Mouse (Mus musculus) embryo, embryonic 9.5 days (tissue): ENCODE results near the gene Trim71.
A peak's percentile ranks its signal among the peaks of the same experiment; 100 is the strongest.

Experiments used
- DNase-seq: peaks from one replicate; pipeline ENCODE4 v3.0.0-alpha.2; 2017; ENCODE audit errors: extremely low spot score

The Trim71 gene

DNA sequence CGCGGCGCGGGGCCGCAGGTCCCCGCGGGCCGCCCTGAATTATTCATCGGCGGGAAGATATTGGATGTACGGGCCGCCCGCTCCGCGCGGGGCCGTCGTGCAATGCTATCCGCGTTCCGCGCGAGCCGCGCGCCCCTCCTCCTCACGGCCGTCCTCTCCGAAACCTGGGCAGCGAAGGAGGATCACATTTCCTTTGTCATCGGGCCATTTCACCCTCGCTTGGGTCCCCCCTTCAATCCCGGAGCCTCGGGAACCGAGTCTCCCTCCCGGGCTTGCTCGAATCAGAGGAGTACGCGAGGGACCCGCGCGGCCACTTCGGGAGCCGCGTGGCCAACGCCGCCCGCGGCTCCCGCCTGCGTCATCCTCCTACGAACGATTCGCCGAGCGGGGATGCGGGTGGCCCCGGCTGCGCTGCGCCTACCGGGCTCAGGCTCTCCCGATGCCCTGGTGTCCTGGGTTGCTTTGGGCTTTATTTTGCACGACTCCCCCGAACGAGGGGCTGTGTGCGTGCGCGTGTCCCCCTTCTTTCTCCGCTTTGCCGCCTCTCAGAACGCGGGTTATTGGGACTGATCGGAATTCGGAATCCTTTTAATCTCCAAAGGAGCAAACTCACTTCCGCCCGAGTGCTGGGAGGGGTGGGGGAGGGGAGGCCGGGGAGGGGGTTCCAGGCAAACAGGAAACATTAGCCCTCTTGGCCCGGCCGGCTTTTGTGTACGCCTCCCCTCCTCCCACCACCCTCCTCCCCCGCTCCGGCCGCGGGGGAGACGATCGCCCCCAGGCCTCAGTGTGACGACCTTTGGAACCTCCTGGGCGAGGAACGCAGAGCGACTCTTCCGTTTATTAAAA, at the start of gene Trim71:
TSS of gene Trim71 (minus strand) at position 609 of the 846 bp plus-strand sequence.
- DNase-seq = peak; percentile 94

DNA sequence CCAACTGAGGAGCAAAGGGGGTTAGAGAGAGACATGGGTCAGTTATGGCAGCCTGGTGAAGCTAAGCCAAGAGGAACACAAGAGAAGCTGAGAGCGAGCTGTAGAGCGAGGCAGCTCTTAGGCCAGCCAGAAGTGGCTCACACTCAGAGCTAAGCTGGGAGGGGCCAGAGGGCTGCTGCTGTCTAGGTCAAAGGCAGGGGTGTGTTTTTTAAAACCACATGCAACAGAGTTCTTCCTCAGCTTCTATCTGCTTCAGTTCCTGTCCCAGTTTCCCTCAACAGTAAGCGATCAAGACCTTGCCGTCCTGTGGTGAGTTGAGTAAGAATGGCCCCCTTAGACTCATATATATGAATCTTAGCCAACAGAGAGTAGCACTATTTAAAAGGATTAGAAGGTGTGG, 48.9 kb upstream of the Trim71 start:
- no peak for DNase-seq

GRCm38 (mm10) chr9:114612566-114612965, 48.4 kb upstream of the Trim71 start:
- no peak for DNase-seq

DNA sequence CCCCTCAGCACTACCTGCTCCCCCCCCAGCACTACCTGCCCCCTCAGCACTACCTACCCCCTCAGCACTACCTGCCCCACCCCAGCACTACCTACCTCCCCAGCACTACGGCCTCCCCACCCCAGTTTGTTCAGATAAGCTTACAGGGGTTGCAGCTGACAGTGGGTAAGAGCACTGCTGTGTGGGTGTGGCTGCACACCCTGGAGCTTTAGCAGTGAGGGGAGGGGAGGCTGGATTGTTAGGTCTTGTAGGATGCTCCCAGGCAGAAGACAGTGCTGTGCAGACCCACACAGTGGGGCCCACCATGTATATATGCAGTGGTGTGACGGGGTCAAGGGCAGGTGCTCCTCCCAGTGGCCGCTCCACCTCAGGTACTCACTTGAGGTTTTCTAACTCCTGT, 46.1 kb upstream of the Trim71 start:
- no peak for DNase-seq

DNA sequence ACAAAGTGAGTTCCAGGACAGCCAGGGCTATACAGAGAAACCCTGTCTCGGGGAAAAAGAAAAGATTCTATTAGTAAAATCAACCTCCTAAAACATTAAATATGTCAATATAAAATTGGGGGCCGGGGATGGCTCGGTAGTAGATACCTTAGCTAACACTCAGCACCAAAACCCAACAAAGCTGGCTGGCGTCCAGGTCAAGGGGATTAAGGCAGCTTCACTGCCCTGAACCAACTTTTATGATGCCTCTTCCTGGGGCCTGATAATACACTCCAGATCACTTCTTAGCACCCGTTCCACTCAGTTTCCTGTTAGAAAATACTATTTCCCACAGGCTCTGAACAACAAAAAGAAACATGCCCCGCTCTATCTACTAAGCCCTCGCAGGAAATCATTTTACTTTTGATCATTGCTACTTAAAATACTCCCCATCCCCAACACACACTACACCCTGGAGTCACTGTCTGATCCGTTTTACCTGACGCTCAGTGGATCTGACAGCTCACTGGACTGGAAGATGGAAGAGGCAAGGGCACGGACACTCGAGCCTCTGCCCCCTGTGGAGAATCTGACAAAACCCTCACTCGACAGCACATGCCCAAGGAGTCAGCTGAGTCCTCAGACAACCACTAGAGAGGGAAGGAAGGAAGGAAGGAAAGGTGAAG, 39.8 kb upstream of the Trim71 start:
- no peak for DNase-seq

GRCm38 (mm10) chr9:114601096-114601495, 36.9 kb upstream of the Trim71 start:
- no peak for DNase-seq

GRCm38 (mm10) chr9:114585017-114585345, 20.8 kb upstream of the Trim71 start:
- no peak for DNase-seq

GRCm38 (mm10) chr9:114584183-114585016, 20.2 kb upstream of the Trim71 start:
- DNase-seq = peak; percentile 82

DNA sequence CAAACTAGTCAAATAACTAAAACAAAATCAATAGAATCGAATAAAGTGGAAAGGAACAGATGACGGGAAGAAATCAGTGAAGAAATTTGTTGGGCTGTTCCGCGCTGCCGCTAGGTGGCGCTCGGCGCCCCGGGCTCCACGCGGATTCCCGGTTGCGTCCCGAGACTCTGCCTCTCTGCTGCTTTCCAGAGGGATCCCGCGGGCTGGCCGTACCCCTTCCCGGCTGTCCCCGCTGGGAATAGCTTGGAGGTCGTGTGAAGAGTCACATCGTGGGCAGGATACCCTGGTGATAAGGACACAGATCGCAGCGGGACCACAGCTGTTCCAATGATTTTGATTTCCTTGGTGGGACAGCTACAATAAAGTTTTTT, 19.6 kb upstream of the Trim71 start:
- DNase-seq = no peak

DNA sequence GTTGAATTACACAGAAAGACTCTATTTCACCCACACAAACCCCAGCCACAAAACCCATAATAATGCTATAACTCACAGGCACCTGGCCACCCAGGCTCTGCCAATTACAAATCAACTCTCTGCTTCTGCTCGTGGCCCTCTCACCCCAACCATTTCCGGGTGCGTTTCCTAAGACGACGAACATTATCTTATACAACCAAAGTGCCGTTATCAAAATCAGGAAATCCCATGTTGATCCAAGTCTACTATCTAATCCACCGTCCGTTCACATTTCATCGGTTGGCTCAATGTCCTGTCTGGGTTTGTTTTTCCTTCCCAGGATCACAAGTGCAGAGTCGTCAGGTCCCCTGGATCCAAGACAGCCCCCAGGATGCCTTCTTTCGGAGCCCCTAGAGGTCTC, 14.5 kb upstream of the Trim71 start:
- DNase-seq = no peak

DNA sequence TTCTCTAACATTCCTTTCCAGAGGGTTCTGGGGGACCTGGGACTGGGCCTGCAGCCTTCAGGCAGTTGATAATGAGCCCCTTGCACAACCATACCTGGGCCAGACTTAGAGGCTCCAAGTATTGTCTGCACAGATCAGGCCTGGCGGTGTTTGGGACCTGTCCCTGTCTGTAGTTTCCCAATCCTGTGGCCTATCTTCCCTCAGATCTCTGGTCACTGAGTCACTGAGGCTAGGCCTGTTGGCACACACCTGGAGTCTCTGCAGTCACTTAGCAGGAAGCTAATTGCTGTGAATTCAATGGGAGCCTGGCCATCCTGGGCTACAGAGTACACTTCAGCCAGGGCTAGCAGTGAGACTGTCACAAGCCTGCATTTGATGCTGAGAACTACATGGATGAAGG, 11.8 kb upstream of the Trim71 start:
- no peak for DNase-seq

- no peak for DNase-seq
Observed at GRCm38 (mm10) chr9:114573528-114573927, 9.4 kb upstream of the Trim71 start.

DNA sequence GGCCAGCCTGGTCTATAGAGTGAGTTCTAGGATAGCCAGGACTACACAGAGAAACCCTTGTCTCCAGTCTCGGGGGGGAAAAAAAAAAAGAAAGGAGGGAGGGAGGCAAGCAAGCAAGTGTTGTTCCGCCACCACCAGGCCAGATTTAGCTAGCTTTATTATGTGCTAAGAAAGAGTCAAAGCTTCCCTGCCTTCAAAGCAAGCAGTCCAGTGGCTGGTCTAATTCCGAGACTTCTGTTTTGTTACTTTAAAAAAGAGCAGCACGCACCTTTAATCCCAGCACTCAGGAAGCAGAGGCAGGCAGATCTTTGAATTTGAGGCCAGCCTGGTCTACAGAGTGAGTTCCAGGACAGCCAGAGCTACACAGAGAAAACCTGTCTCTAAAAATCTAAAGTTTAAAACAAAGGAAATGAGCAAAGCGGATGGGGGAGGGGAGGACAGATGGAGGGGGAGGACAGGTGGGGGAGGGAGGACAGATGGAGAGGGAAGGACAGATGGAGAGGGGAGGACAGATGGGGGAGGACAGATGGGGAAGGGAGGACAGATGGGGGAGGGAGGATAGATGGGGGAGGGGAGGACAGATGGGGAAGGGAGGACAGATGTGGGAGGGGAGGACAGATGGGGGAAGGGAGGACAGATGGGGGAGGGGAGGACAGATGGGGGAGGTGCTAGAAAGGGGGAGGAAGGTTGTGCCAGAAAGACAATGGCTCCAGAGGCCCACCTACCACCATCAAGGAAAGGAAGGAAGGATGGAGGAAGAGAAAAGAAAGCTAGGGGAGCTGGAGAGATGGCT, 4.7 kb upstream of the Trim71 start:
- DNase-seq = no peak

DNA sequence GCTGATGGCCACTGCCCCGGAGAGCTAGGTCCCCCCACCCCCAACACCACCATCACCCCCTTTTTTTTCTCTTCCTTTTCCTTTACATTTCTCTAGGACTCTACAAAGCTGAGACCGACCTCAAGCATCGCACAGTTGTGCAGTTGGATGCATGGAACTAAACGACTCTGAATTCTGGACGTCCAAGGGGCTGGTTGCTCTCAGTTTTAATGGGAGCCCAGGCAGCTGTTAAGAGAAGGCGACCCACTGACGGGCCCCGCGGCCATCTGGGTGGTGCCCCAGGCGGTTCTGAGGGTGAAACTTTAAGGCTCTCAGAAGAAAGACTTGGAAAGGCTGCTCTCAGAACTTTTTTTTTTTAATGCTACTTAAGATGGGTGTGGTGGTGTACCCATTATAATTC, 498 bp upstream of the Trim71 start:
- peak; percentile 66 for DNase-seq

- DNase-seq = peak; percentile 58
Observed at GRCm38 (mm10) chr9:114562919-114563751, 1.0 kb downstream of the Trim71 start.

GRCm38 (mm10) chr9:114562031-114562918, 1.9 kb downstream of the Trim71 start:
- DNase-seq = no peak

- DNase-seq = peak; percentile 72
Observed at GRCm38 (mm10) chr9:114561671-114561971, 2.5 kb downstream of the Trim71 start.

DNA sequence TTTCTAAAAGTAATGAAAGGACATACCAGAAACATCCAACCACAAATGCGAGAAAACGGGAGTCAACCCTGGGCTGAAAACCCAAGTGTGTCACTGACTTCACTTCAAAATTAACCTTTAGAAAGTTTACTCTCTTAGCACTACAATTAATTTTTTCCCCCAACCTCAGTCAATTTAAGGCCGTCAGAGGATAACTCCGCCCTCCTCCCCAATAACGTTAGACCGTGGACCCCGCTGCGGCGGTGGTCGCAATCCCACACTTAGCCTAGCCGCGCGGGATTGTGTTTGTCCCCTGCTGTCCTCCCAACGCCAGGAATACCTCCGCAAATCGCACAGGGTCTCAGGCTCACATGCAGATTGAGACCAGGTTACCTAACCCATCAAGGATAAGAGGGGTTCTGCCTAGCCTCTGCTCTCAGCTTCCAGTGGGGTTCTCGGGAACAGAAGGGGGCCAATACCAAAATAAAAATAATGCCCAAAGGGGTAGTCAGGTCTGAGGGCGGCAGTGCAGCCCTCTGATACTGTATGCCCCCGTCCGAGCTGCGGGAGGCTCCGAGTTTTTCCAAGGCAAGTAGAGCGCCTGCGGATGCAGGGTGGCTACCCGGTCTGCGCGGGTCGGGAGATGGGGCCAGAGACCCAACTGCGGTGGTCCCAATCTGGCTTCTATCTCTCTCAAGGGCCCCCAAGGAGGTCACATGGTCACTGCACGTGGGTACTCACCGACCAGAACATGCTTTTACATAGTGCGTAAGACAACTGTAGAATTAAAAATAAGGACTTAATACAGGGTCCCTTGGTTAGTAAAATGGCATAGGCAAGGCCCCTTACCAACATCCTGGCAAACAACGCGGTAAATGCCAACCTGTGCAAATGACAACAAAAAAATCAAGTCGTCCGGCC, 3.1 kb downstream of the Trim71 start:
- DNase-seq = no peak

DNA sequence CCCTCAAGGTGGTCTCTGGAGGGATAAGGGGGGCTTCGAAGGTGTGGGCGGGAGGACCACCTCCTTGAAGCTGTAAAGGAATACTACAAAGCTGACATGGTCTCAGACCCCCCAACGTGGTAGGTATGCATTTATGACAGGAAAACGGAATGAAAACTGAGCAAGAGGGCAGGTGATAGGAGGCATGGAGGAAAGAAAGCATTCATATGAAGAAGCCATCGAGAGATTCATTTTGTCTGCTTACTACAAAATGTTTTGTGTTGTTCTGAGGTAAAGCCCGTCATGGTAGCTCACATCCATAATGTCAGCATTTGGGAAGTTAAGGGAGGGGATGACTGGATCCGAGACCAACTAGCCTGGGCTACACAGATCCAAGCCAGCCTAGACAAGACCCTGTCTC, 4.0 kb downstream of the Trim71 start:
- DNase-seq = no peak
